Mouse (Mus musculus) bone marrow macrophage, adult 2 months (primary cell): ENCODE results near the gene Gphn. TPM values are rescaled to one million over a fixed set of nuclear protein-coding genes. Genes with fewer than 3 reads are reported as not detected.

ENCODE experiments used
- H3K27ac ChIP-seq: 2 replicates; pipeline ENCODE4 v1.5.1; 2012; ENCODE audit warnings: low read depth, low read length; ENCODE audit not compliant: insufficient read depth
- H3K4me1 ChIP-seq: 2 replicates; pipeline ENCODE4 v1.6.1; 2012; ENCODE audit warnings: low read length; ENCODE audit not compliant: control insufficient read depth, insufficient read depth
- H3K4me3 ChIP-seq: 2 replicates; pipeline ENCODE4 v1.5.1; 2012; ENCODE audit warnings: mild to moderate bottlenecking, low read length, moderate library complexity; ENCODE audit not compliant: insufficient read depth
- CTCF ChIP-seq: IDR thresholded peaks from 2 replicates; pipeline ENCODE4 v1.5.1; 2012; ENCODE audit warnings: low read depth, mild to moderate bottlenecking, low read length, moderate library complexity
- POLR2A ChIP-seq: IDR thresholded peaks from 2 replicates; pipeline ENCODE4 v1.6.1; 2012; ENCODE audit warnings: mild to moderate bottlenecking, low read depth, low read length, borderline replicate concordance
- polyA plus RNA-seq: library from polyadenylated mRNA; stranded (reverse); fragments of >200 nt; gene quantifications from 2 replicates; pipeline ENCODE4 v1.2.4, GENCODE M21; 2012; ENCODE audit not compliant: missing spikeins, insufficient read depth, insufficient read length

Gphn gene
- polyA plus RNA-seq, 1 experiment, result 12.0 TPM

DNA sequence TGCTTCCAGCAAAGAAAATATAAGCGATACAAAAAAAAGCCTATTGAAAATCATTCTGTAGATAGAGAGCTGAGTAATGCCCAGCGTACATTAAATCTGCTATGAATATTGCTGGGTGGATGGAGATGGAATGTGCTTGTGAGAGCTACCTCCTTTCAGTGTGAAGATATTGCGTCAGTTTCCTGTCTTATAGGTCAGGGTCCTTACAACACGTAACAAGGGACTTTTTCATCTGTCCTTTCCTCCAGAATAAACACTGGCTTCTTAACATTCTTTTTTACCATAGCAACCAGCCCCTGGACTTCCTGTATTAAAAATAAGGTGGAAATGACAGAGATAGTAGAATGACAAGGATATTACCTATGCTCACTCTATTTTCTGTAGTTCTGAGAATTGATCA, 456.1 kb downstream of the Gphn start:
- Histone ChIP-seq H3K4me3 (no peak overlapping the region), H3K4me1 (0 out of 2 replicates have a peak, but pooled peaks cover 4% of the 10 kb centered on the region), H3K27ac (no peak overlapping the region)
- TF ChIP-seq POLR2A (no peak), CTCF (no peak)

DNA sequence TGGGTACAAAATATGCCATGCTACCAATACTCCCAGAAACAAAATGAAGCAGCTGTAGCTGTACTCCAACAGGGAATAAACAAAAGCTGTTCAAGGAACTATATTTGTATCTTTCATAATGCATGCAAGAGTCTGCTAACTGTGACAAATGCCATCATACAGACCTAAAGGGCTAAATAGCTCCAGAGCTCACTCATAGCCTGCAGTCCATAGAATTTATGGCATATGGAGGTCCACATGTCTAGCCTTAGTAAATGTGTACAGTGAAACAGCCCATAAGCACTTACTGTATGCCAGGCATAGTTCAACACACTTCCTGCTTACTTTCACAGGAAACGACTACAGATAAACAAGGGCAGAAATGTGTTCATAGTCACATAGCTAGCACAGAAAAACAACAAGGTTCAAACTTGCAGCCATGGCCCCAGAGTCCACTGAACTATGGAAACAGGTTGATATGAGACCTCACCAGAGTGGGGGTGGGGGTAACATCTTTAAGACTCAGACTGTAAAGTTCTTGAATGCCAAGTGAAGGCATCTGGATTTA, 459.6 kb downstream of the Gphn start:
- H3K4me1 ChIP-seq, result no peaks in the 10 kb centered on the region
- no peak for TF ChIP-seq CTCF
- no peak for TF ChIP-seq POLR2A
- H3K27ac ChIP-seq, result no peak overlapping the region
- H3K4me3 ChIP-seq, result no peak overlapping the region

DNA sequence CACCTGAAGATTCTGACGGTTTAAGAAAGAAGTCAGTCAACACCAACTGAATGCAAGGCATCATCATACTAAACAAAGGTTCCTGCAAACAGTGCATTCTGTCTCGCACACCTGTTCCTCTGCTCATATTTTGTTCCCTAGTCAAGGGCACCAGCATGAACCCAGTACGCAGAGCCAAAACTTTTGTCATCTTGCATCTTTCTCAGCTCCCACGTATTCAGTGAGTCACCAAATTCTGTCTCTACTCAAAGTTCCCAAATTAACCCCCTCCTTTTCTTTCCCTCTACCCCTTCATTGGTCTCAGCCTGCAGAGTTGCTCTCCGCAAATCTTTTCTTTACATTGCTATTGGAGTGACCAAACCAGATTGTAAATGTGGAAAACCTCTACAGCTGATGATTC, 462.7 kb downstream of the Gphn start:
- TF ChIP-seq POLR2A (no peak), CTCF (no peak)
- Histone ChIP-seq H3K4me1 (no peaks in the 10 kb centered on the region), H3K4me3 (no peak overlapping the region), H3K27ac (no peak overlapping the region)

DNA sequence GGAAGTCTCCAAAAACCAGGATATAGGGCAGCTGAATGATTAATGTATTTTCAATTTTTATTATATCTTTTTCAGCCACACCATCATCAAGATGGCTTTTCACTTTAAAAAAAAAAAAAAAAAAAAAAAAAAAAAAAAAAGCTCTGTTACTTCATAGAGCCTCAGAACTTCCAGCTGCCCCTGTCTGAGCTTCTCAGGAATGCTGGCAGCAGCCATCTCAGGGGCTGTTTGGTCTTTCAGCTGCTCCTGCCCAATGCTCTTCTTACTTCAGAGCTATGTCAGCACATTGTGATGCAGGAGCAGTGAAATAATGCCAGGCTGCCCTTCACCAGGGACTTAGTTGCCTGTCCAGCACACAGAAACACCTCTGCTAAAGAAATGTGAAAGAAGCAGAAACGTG, 465.1 kb downstream of the Gphn start, which contains the start of gene Fam71d:
TSS of gene Fam71d (plus strand) at position 211 of the 400 bp plus-strand sequence.
- Histone ChIP-seq H3K27ac (no peak within 1 kb of the TSS), H3K4me3 (no peak within 1 kb of the TSS), H3K4me1 (no peaks in the 10 kb centered on the region)
- no peak for TF ChIP-seq POLR2A

DNA sequence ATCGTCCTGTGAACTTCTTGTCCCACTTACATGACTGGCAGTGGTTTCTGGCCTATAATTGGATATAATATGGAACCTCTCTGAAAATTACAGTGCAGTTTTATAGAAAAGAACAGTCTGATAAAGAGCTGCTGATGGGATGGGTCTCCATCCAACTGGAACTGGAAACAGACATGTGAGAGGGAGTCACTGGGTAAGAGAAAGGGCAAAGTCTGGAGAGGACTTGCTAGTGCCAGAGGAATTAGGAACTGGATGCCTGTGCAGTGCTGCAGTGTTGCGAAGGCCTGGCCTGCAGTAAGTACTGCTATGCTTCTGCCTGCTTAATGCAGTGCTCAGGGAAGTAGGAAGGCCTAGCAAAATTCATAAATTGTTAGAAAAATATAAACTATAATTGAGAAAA, 467.1 kb downstream of the Gphn start:
- no peaks in the 10 kb centered on the region for H3K4me1 ChIP-seq
- TF ChIP-seq CTCF (no peak), POLR2A (no peak)
- H3K27ac ChIP-seq, result no peak overlapping the region
- no peak overlapping the region for H3K4me3 ChIP-seq

DNA sequence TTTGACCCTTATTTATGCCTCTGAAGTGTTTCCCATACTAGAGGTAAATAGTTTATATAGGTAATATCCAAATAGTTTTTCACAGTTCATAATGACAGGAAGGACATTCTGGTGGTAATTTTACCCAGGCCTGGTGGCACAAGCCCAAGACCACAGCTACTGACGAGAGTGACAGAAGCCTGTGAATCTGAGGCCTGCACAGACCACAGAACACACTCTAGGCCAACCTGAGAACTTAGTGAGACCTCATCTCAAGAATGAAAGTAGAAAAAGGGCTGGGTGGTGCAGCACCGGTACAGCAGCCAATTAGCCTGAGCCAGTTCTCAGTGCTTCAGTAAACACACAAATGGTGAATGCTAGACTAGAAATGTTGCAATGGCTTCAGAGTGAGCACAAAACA, 491.6 kb downstream of the Gphn start:
- Histone ChIP-seq H3K4me1 (no peaks in the 10 kb centered on the region), H3K4me3 (no peak overlapping the region), H3K27ac (no peak overlapping the region)
- TF ChIP-seq CTCF, result no peak
- no peak for TF ChIP-seq POLR2A

DNA sequence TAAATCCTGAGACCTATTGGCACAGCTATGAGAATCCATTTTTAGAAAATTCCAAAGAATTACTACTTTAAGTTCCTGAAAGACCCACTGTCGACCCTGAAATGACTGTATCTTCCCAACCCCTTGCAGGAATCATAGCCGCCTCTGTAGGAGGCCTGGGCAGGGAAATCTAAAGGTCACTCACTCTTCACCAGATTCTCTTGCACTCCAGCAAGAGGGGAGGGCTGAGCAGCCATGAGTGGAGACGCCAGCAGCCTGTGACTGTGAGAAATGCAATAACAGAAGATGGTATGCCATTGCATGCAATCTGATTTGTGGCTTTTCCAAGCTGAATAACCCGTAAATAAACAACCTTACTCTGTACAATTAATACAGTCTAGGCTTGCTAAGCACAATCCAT, 501.5 kb downstream of the Gphn start:
- Histone ChIP-seq H3K4me3 (no peak overlapping the region), H3K27ac (no peak overlapping the region), H3K4me1 (no peaks in the 10 kb centered on the region)
- TF ChIP-seq CTCF, result no peak
- no peak for TF ChIP-seq POLR2A

Other genes with a start within 250 kb of the Gphn start
- gene Gm6657, start 32.1 kb upstream of the Gphn start, polyA plus RNA-seq, result not detected in 2 replicates